Mouse (Mus musculus): ENCODE measurements around the gene Ssh2. TPM values are rescaled to one million over a fixed set of nuclear protein-coding genes. Genes with fewer than 3 reads are reported as not detected.
A peak's percentile ranks its signal among the peaks of the same experiment; 100 is the strongest.

Ssh2 gene
- polyA plus RNA-seq, 1 experiment, result 6.1 TPM

- Histone ChIP-seq H3K27ac (ENCODE audit: insufficient read depth, low read depth, low read length) (no peak overlapping the region), H3K4me1 (ENCODE audit: control insufficient read depth, insufficient read depth, low read length) (peaks cover 7% of the 10 kb centered on the region), H3K27me3 (replicated peaks; ENCODE audit: control insufficient read depth, insufficient read depth, low read length) (no peaks in the 10 kb centered on the region), H3K4me3 (ENCODE audit: insufficient read depth, low read depth, low read length) (no peak overlapping the region), H3K36me3 (ENCODE audit: control insufficient read depth, insufficient read depth, low read length) (peaks cover 3% of the 10 kb centered on the region; the same call in 1 of the 2 replicates)
- 24% methylated on average over 2 of the region's 2 CpGs for WGBS
- DNase-seq, result peak; percentile 78
- no peak for TF ChIP-seq CTCF (conservative IDR thresholded peaks at IDR 0.05; ENCODE audit: insufficient read depth, insufficient read length, low read depth, low read length)
- no peak for TF ChIP-seq POLR2A (IDR thresholded peaks at IDR 0.05; ENCODE audit: low read depth, low read length)
Measured at GRCm38 (mm10) chr11:77444939-77445338, 228.9 kb downstream of the Ssh2 start.

- H3K27me3 ChIP-seq (replicated peaks; ENCODE audit: control insufficient read depth, insufficient read depth, low read length), result no peaks in the 10 kb centered on the region
- no peak overlapping the region for H3K4me3 ChIP-seq (ENCODE audit: insufficient read depth, low read depth, low read length)
- peak; percentile 80 for DNase-seq
- WGBS, result 30% methylated on average over 6 of the region's 6 CpGs
- H3K36me3 ChIP-seq (ENCODE audit: control insufficient read depth, insufficient read depth, low read length), result peaks cover 3% of the 10 kb centered on the region; the same call in 1 of the 2 replicates
- TF ChIP-seq POLR2A (IDR thresholded peaks at IDR 0.05; ENCODE audit: low read depth, low read length) (no peak), CTCF (conservative IDR thresholded peaks at IDR 0.05; ENCODE audit: insufficient read depth, insufficient read length, low read depth, low read length) (peak; percentile 52)
- H3K27ac ChIP-seq (ENCODE audit: insufficient read depth, low read depth, low read length), result no peak overlapping the region
- H3K4me1 ChIP-seq (ENCODE audit: control insufficient read depth, insufficient read depth, low read length), result peaks cover 7% of the 10 kb centered on the region
Measured at GRCm38 (mm10) chr11:77446628-77447041, 230.5 kb downstream of the Ssh2 start.

GRCm38 (mm10) chr11:77449224-77449623 is 233.1 kb downstream of the Ssh2 start:
- Histone ChIP-seq H3K27ac (ENCODE audit: insufficient read depth, low read depth, low read length) (peak overlapping the region; percentile 33; the same call in 1 of the 2 replicates), H3K27me3 (replicated peaks; ENCODE audit: control insufficient read depth, insufficient read depth, low read length) (no peaks in the 10 kb centered on the region), H3K4me3 (ENCODE audit: insufficient read depth, low read depth, low read length) (no peak overlapping the region), H3K36me3 (ENCODE audit: control insufficient read depth, insufficient read depth, low read length) (peaks cover 3% of the 10 kb centered on the region; the same call in 1 of the 2 replicates), H3K4me1 (ENCODE audit: control insufficient read depth, insufficient read depth, low read length) (peaks cover 7% of the 10 kb centered on the region; the same call in 1 of the 2 replicates)
- WGBS, result 73% methylated on average over 7 of the region's 7 CpGs
- DNase-seq, result peak; percentile 17
- TF ChIP-seq CTCF (conservative IDR thresholded peaks at IDR 0.05; ENCODE audit: insufficient read depth, insufficient read length, low read depth, low read length), result no peak

GRCm38 (mm10) chr11:77451670-77452069 is 235.6 kb downstream of the Ssh2 start:
- 92% methylated on average over 2 of the region's 2 CpGs for WGBS
- no peak for DNase-seq
- Histone ChIP-seq H3K4me3 (ENCODE audit: insufficient read depth, low read depth, low read length) (no peak overlapping the region), H3K36me3 (ENCODE audit: control insufficient read depth, insufficient read depth, low read length) (peaks cover 3% of the 10 kb centered on the region; the same call in 1 of the 2 replicates), H3K4me1 (ENCODE audit: control insufficient read depth, insufficient read depth, low read length) (peaks cover 1% of the 10 kb centered on the region; the same call in 1 of the 2 replicates), H3K27me3 (replicated peaks; ENCODE audit: control insufficient read depth, insufficient read depth, low read length) (no peaks in the 10 kb centered on the region), H3K27ac (ENCODE audit: insufficient read depth, low read depth, low read length) (no peak overlapping the region)
- no peak for TF ChIP-seq POLR2A (IDR thresholded peaks at IDR 0.05; ENCODE audit: low read depth, low read length)
- no peak for TF ChIP-seq CTCF (conservative IDR thresholded peaks at IDR 0.05; ENCODE audit: insufficient read depth, insufficient read length, low read depth, low read length)

- WGBS, result 97% methylated on average over 2 of the region's 2 CpGs
- Histone ChIP-seq H3K36me3 (ENCODE audit: control insufficient read depth, insufficient read depth, low read length) (peaks cover 3% of the 10 kb centered on the region; the same call in 1 of the 2 replicates), H3K27me3 (replicated peaks; ENCODE audit: control insufficient read depth, insufficient read depth, low read length) (no peaks in the 10 kb centered on the region), H3K4me1 (ENCODE audit: control insufficient read depth, insufficient read depth, low read length) (no peaks in the 10 kb centered on the region; the same call in 1 of the 2 replicates), H3K27ac (ENCODE audit: insufficient read depth, low read depth, low read length) (no peak overlapping the region), H3K4me3 (ENCODE audit: insufficient read depth, low read depth, low read length) (no peak overlapping the region)
- no peak for DNase-seq
- no peak for TF ChIP-seq CTCF (conservative IDR thresholded peaks at IDR 0.05; ENCODE audit: insufficient read depth, insufficient read length, low read depth, low read length)
- TF ChIP-seq POLR2A (IDR thresholded peaks at IDR 0.05; ENCODE audit: low read depth, low read length), result no peak
Measured at GRCm38 (mm10) chr11:77453388-77453787, 237.3 kb downstream of the Ssh2 start.

- H3K27me3 ChIP-seq (replicated peaks; ENCODE audit: control insufficient read depth, insufficient read depth, low read length), result no peaks in the 10 kb centered on the region
- TF ChIP-seq CTCF (conservative IDR thresholded peaks at IDR 0.05; ENCODE audit: insufficient read depth, insufficient read length, low read depth, low read length) (no peak), POLR2A (IDR thresholded peaks at IDR 0.05; ENCODE audit: low read depth, low read length) (no peak)
- no peak overlapping the region for H3K27ac ChIP-seq (ENCODE audit: insufficient read depth, low read depth, low read length)
- H3K36me3 ChIP-seq (ENCODE audit: control insufficient read depth, insufficient read depth, low read length), result no peaks in the 10 kb centered on the region
- H3K4me3 ChIP-seq (ENCODE audit: insufficient read depth, low read depth, low read length), result no peak overlapping the region
- WGBS, result 88% methylated on average over 9 of the region's 9 CpGs
- H3K4me1 ChIP-seq (ENCODE audit: control insufficient read depth, insufficient read depth, low read length), result no peaks in the 10 kb centered on the region; the same call in 1 of the 2 replicates
- no peak for DNase-seq
Measured at GRCm38 (mm10) chr11:77455770-77456510, 239.9 kb downstream of the Ssh2 start.

GRCm38 (mm10) chr11:77456866-77457265 is 240.8 kb downstream of the Ssh2 start:
- 44% methylated on average over 6 of the region's 6 CpGs for WGBS
- no peak overlapping the region for H3K4me3 ChIP-seq (ENCODE audit: insufficient read depth, low read depth, low read length)
- H3K36me3 ChIP-seq (ENCODE audit: control insufficient read depth, insufficient read depth, low read length), result no peaks in the 10 kb centered on the region
- DNase-seq, result peak; percentile 67
- H3K27ac ChIP-seq (ENCODE audit: insufficient read depth, low read depth, low read length), result peak overlapping the region; percentile 63; the same call in 1 of the 2 replicates
- TF ChIP-seq CTCF (conservative IDR thresholded peaks at IDR 0.05; ENCODE audit: insufficient read depth, insufficient read length, low read depth, low read length), result no peak
- no peak for TF ChIP-seq POLR2A (IDR thresholded peaks at IDR 0.05; ENCODE audit: low read depth, low read length)
- no peaks in the 10 kb centered on the region for H3K27me3 ChIP-seq (replicated peaks; ENCODE audit: control insufficient read depth, insufficient read depth, low read length)
- H3K4me1 ChIP-seq (ENCODE audit: control insufficient read depth, insufficient read depth, low read length), result peaks cover 2% of the 10 kb centered on the region; the same call in 1 of the 2 replicates

All from kidney, adult 2 months (tissue).